Mouse (Mus musculus) lung, postnatal 0 days (tissue): ENCODE measurements at regions not wholly inside any gene's neighbourhood (a gene's known extent, or its start where the extent isn't known, plus 50 kb on each side); places are given as distances from the start of the nearest gene placed in this dataset.

ENCODE experiments used
- CTCF ChIP-seq: IDR thresholded peaks from 2 replicates; pipeline ENCODE4 v1.5.1; 2016; ENCODE audit warnings: antibody characterized with exemption, mild to moderate bottlenecking
- EP300 ChIP-seq: IDR thresholded peaks from 2 replicates; pipeline ENCODE4 v1.6.1; 2016; ENCODE audit warnings: antibody characterized with exemption, mild to moderate bottlenecking, control low read depth

- TF ChIP-seq CTCF (no peak), EP300 (no peak)
Measured at GRCm38 (mm10) chr15:63651120-63651519, 193.9 kb downstream of the Gsdmc2 start.
